Mouse (Mus musculus) small intestine, adult 2 months (tissue): Measurements from ENCODE around the gene Pfkp.

Experiments
- CTCF ChIP-seq: fragments of 200-500 bp; IDR thresholded peaks from 2 replicates; pipeline ENCODE4 v1.5.1; 2012; ENCODE audit warnings: low read depth, mild to moderate bottlenecking, control low read depth, inconsistent platforms, low read length, moderate library complexity, mixed read lengths; ENCODE audit not compliant: insufficient replicate concordance, insufficient read length; ENCODE audit errors: extremely low read depth
- POLR2A ChIP-seq: fragments of 200-500 bp; IDR thresholded peaks from 2 replicates; pipeline ENCODE4 v1.6.1; 2012; ENCODE audit warnings: low read depth, mild to moderate bottlenecking, control low read depth, inconsistent platforms, low read length, moderate library complexity

GRCm38 (mm10) chr13:6633524-6633923, 15.1 kb downstream of the Pfkp start:
- TF ChIP-seq POLR2A (no peak), CTCF (no peak)
